Mouse (Mus musculus) embryo, embryonic 9.5 days (tissue): ENCODE measurements around the gene Olfr262.
"Not testable (repeated sequence)": the region's sequence is repeated elsewhere in the genome, so short reads cannot be mapped to it uniquely, and the experiment has no call there.

Experiments used
- DNase-seq: peaks from one replicate; pipeline ENCODE4 v3.0.0-alpha.2; 2017; ENCODE audit errors: extremely low spot score

The Olfr262 gene

GRCm38 (mm10) chr19:12241559-12241958 is at the start of gene Olfr262:
Olfr262 (minus strand) TSS chr19:12241659.
- no peak for DNase-seq

GRCm38 (mm10) chr19:12279554-12279953 is 38.1 kb upstream of the Olfr262 start, which contains the start of gene Olfr1434:
Olfr1434 (plus strand) TSS chr19:12279854.
- DNase-seq, result no peak

GRCm38 (mm10) chr19:12260732-12261131 is 19.3 kb upstream of the Olfr262 start, which contains the start of gene Olfr235:
Olfr235 (plus strand) TSS chr19:12261032.
- no peak for DNase-seq

- DNase-seq, result not testable (repeated sequence)
Measured at GRCm38 (mm10) chr19:12232496-12232895, 9.0 kb downstream of the Olfr262 start, which contains the start of gene Olfr1432. Olfr1432 (minus strand) TSS chr19:12232596.

- DNase-seq, result no peak
Measured at GRCm38 (mm10) chr19:12200334-12200733, 41.1 kb downstream of the Olfr262 start, which contains the start of gene Olfr1431. Olfr1431 (plus strand) TSS chr19:12200634.

- not testable (repeated sequence) for DNase-seq
Measured at GRCm38 (mm10) chr19:12199076-12199475, 42.4 kb downstream of the Olfr262 start.
